ENCODE assay signal across 11 mouse cellular contexts in the genomic region with DNA sequence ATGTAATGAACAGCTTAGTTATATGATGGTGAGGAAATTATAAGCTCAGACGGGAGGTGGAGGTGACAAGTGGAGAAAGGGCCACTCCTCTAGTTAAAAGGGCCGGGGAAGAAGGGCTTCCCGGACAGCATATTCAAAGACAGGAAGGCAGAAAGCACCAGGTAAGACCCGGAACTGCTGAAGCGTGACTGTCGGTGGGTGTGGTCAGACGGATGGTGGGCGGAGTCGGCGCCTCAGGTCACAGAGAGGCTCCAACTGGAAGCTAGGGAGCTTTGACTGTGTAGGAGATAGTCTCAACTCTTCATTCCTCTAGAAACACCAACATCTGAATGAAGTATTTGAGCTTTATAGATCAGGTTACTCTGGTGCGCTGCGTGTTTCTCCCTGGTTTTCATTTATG. TPM values are rescaled to one million over a fixed set of nuclear protein-coding genes. Genes with fewer than 3 reads are reported as not detected.
DNase-seq lines count a peak whose midpoint lies in the region; ATAC-seq and TF ChIP-seq lines count a peak whose summit lies in the region.
"Had no signal": no experiment of that assay in that cellular context is flagged by ENCODE, and none has a peak within 500 bp of the region (broad histone marks: within the 10 kb centered on the region; RNA-seq: fewer than 3 reads in every experiment).

No protein-coding gene starts in this region.

- TF ChIP-seq CTCF in lung, adult 2 months (IDR thresholded peaks at IDR 0.05; ENCODE audit: insufficient read depth, low read length) = no peak
- TF ChIP-seq CTCF in lung, embryonic 14.5 days (IDR thresholded peaks at IDR 0.05; ENCODE audit: low read depth) = no peak
- TF ChIP-seq CTCF in cerebellum, adult 2 months (IDR thresholded peaks at IDR 0.05; ENCODE audit: borderline replicate concordance, insufficient read depth, low read depth, low read length) = no peak
- no peak for TF ChIP-seq CTCF in heart, adult 2 months (IDR thresholded peaks at IDR 0.05)

- H3K4me2 ChIP-seq in lung, embryonic 14.5 days = no peak overlapping the region

- no peaks in the 10 kb centered on the region for H3K27me3 ChIP-seq in lung, embryonic 14.5 days (ENCODE audit: insufficient read depth, low read length)
- no peaks in the 10 kb centered on the region for H3K27me3 ChIP-seq in cerebellum, adult 2 months (ENCODE audit: control insufficient read depth, insufficient read depth, low read length)
- no peaks in the 10 kb centered on the region; the same call in 1 of the 2 replicates for H3K27me3 ChIP-seq in heart, adult 2 months (ENCODE audit: control insufficient read depth, insufficient read depth, low read length)

- H3K36me3 ChIP-seq in lung, embryonic 14.5 days (ENCODE audit: insufficient read depth) = no peaks in the 10 kb centered on the region
- H3K36me3 ChIP-seq in heart, adult 2 months (ENCODE audit: control insufficient read depth, insufficient read depth, low read length) = no peaks in the 10 kb centered on the region

- H3K27ac ChIP-seq in lung, embryonic 14.5 days (ENCODE audit: low read depth) = no peak overlapping the region
- no peak overlapping the region for H3K27ac ChIP-seq in cerebellum, adult 2 months (ENCODE audit: insufficient read depth, low read length)
- no peak overlapping the region for H3K27ac ChIP-seq in heart, adult 2 months

- no peak overlapping the region for H3K9ac ChIP-seq in lung, embryonic 14.5 days
- H3K9ac ChIP-seq in heart, adult 2 months (ENCODE audit: low read depth, low read length) = no peak overlapping the region

- no peaks in the 10 kb centered on the region for H3K4me1 ChIP-seq in lung, adult 2 months (ENCODE audit: control insufficient read depth, insufficient read depth, low read length)
- H3K4me1 ChIP-seq in lung, embryonic 14.5 days (ENCODE audit: insufficient read depth) = no peaks in the 10 kb centered on the region
- no peaks in the 10 kb centered on the region for H3K4me1 ChIP-seq in cerebellum, adult 2 months (ENCODE audit: control insufficient read depth, insufficient read depth, low read length)
- H3K4me1 ChIP-seq in heart, adult 2 months (ENCODE audit: control insufficient read depth, insufficient read depth, low read length) = no peaks in the 10 kb centered on the region

- no peak for TF ChIP-seq POLR2A in lung, adult 2 months (IDR thresholded peaks at IDR 0.05; ENCODE audit: borderline replicate concordance, extremely low read depth, low read depth, low read length)
- TF ChIP-seq POLR2A in cerebellum, adult 2 months (IDR thresholded peaks at IDR 0.05; ENCODE audit: borderline replicate concordance, insufficient read depth, low read length) = no peak
- TF ChIP-seq POLR2A in heart, adult 2 months (IDR thresholded peaks at IDR 0.05; ENCODE audit: insufficient read depth, low read depth, low read length) = no peak

- intact Hi-C loops in heart, adult 2 months (cut with DNase I) = no loop called here

- 42% methylated on average over 12 of the region's 12 CpGs for WGBS in lung, adult 2 months
- 27% methylated on average over 12 of the region's 12 CpGs for WGBS in lung, embryonic 14.5 days
- WGBS in cerebellum, adult 2 months = 51% methylated on average over 12 of the region's 12 CpGs
- WGBS in heart, adult 2 months = 41% methylated on average over 12 of the region's 12 CpGs

- DNase-seq in lung, adult 2 months = peak; percentile 36
- DNase-seq in lung, postnatal 14 days = no peak
- DNase-seq in lung, embryonic 14.5 days = peak; percentile 23
- peak; percentile 43 for DNase-seq in thymus, postnatal 0 days (ENCODE audit: low spot score)
- DNase-seq in cerebellum, postnatal 25 days = no peak
- DNase-seq in cerebellum, adult 2 months = no peak
- DNase-seq in heart, adult 2 months = no peak
- DNase-seq: heart, adult 18-20 months had no signal

- peak; percentile 95 for ATAC-seq in erythroid progenitor cell, adult 5-6 weeks (replicated peaks; ENCODE audit: low FRiP score, poor library complexity, severe bottlenecking)
- ATAC-seq in lung, embryonic 14.5 days (ENCODE audit: insufficient read depth) = peak; percentile 54; the same call in 1 of the 2 replicates

- H3K4me3 ChIP-seq in lung, adult 2 months (replicated peaks; ENCODE audit: extremely low read depth, low read depth, low read length) = peak overlapping the region; percentile 13
- no peak overlapping the region for H3K4me3 ChIP-seq in lung, embryonic 14.5 days (ENCODE audit: low read depth, low read length)
- no peak overlapping the region for H3K4me3 ChIP-seq in cerebellum, adult 2 months (replicated peaks; ENCODE audit: insufficient read depth, low read depth, low read length)
- no peak overlapping the region for H3K4me3 ChIP-seq in heart, adult 2 months

- 0 out of 2 replicates have a peak, but pooled peaks cover 3% of the 10 kb centered on the region for H3K9me3 ChIP-seq in lung, embryonic 14.5 days (ENCODE audit: low read depth, low read length)

- no peak for TF ChIP-seq EP300 in heart, adult 2 months (IDR thresholded peaks at IDR 0.05; ENCODE audit: insufficient read depth, low read depth, low read length)

- no peaks in the 10 kb centered on the region for H3K79me2 ChIP-seq in heart, adult 2 months (replicated peaks; ENCODE audit: control insufficient read depth, insufficient read depth, low read length)

RNA-seq across cellular contexts. Expression of gene Gpsm2, which starts 8.2 kb away (rescaled TPM):
- polyA plus RNA-seq in lung, adult 2 months (2012; rRNA removed) = 2.7 and 5.1 TPM in 2 replicates
- 207 and 218 TPM in 2 replicates for total RNA-seq in erythroid progenitor cell, adult 5-6 weeks (2015; ENCODE audit: low replicate concordance)
- total RNA-seq in erythroid progenitor cell, adult 5-6 weeks (2017; ENCODE audit: low replicate concordance) = 236 and 282 TPM in 2 replicates
- polyA plus RNA-seq in lung, embryonic 14.5 days (2014; fragmentation: Nextera tagmentation; extraction: Ambion mirVana) = 55.1 and 59.7 TPM in 2 replicates
- polyA plus RNA-seq in thymus, postnatal 0 days (2015; fragmentation: Nextera tagmentation; extraction: Ambion mirVana) = 29.6 and 34.4 TPM in 2 replicates
- 7.8 and 9.3 TPM in 2 replicates for polyA plus RNA-seq in cerebellum, adult 2 months (2012; rRNA removed)
- under 1 TPM; 0.57 to 0.94 TPM for total RNA-seq in heart, adult 2 months (2021)
- polyA plus RNA-seq in heart, adult 2 months (2012; rRNA removed) = 0.82 and 0.91 TPM in 2 replicates

RNA-seq across cellular contexts. Expression of gene Aknad1, which starts 9.1 kb away (rescaled TPM):
- 0.09 TPM in 1 of 2 replicates, not detected in the other for polyA plus RNA-seq in lung, adult 2 months (2012; rRNA removed)
- 0.42 and 1.1 TPM in 2 replicates for total RNA-seq in erythroid progenitor cell, adult 5-6 weeks (2015; ENCODE audit: low replicate concordance)
- total RNA-seq in erythroid progenitor cell, adult 5-6 weeks (2017; ENCODE audit: low replicate concordance) = 4.7 TPM in 1 of 2 replicates, not detected in the other
- 0.05 and 0.11 TPM in 2 replicates for polyA plus RNA-seq in lung, embryonic 14.5 days (2014; fragmentation: Nextera tagmentation; extraction: Ambion mirVana)
- 0.06 and 0.07 TPM in 2 replicates for polyA plus RNA-seq in thymus, postnatal 0 days (2015; fragmentation: Nextera tagmentation; extraction: Ambion mirVana)
- polyA plus RNA-seq in cerebellum, adult 2 months (2012; rRNA removed) = not detected in 2 replicates
- total RNA-seq in heart, adult 2 months (2021) = under 1 TPM in 1 of 2 experiments, not detected in 1; 0.05 TPM
- polyA plus RNA-seq in heart, adult 2 months (2012; rRNA removed) = 0.04 and 0.06 TPM in 2 replicates
- total RNA-seq: heart, adult 18-20 months; neutrophil, adult 5-6 weeks had no signal
- polyA plus RNA-seq: lung, embryonic 16.5 days had no signal

Comparison
In these comparisons a context has a peak if more than half of its experiments do, and no peak if none do; other contexts are left out.
1. DNase-seq: peak in lung, adult 2 months (single experiment), lung, embryonic 14.5 days (single experiment) and thymus, postnatal 0 days (single experiment); none in lung, postnatal 14 days (single experiment), cerebellum, postnatal 25 days (0 of 2), cerebellum, adult 2 months (0 of 2) and heart, adult 2 months (0 of 2).